Mouse (Mus musculus) lung, postnatal 36 days (tissue): Measurements from ENCODE around the gene Antxr1.

Experiments
- DNase-seq: peaks from one replicate; pipeline ENCODE4 v3.0.0; 2022; ENCODE audit warnings: mixed read lengths

Antxr1 gene

DNA sequence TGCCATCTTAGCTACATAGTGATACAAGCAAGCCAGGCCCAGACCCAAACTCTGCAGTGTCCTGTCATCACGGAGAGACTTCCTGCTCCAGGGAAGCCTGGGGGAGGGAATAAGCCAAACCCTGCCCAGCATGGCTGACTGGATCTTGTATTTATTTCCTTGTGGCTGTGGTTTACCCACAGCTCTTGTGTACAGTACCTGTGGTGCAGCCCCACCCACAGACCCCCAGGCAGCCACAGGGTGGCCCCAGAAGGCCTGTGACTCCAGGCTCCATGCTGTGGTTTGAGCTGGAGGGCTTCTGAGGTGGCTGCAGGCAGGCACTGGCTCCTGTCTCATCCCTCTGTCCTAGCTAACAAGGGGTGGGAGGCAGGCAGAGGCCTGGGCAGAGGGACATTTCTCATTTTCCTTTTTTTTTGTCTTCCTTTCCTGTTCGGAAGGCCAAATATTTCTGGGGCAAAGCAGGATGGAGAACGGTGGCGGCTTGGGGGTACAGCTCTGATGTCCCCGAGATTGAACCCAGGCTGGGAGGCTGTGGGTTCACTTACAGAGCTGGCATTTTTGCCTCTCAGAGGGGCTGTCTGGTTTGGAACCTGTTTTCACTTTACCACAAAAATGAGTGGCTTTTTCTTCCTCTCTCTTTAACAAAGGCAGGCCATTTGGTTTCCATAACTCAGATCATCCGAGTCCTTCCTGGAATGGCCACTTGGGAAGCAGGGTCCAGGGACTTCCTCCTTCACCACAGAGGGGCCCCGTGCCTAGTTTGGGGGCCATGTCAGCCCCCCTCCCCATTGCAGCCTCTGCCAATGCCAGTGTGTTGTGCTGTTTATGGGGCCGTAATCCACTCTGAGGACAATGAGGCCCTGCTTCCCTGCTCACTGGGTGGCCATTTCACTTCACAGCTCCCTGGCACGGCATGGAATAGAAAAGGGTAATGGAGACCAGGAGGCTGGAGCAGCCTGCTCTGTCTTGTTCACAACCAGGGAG is 91.2 kb downstream of the Antxr1 start:
- no peak for DNase-seq

DNA sequence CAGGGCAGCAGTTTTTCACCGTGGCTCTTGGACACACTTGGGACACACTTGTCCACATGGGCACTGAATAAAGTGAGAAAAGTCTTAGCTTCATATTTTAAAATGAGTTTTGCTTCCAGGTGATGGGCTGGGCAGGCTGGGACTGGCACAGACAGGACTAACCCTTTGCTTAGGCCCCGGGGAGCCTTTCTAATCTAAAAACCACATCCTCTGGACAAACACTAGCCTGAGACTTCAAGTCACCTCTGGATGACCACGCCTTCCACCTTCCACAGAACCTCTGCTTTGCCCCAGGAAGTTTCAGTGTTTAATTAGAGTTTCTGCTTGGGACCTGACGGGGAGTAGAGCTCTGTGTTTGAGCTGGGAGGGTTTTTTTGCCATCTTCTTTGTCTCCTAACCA is 98.4 kb downstream of the Antxr1 start:
- no peak for DNase-seq

DNA sequence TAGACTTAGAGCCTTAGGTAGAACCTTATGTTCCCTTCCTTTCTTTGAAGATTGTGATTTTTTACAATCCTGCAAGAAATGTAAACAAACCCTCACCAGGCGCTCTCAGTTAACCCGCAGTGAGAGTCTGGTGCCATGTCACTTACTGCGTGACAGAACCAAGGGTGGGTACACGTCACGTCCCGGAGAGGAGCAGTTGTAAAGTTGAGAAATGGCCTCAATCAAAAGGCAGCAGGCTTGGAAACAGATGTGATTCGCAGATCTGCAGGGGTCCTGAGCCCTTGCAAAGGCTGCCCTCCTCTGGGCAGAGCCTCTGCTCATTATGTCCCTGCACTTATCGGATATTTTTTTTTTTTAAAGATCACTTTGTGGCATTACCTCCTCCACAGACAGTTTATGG is 99.6 kb downstream of the Antxr1 start:
- DNase-seq: peak; percentile 14

DNA sequence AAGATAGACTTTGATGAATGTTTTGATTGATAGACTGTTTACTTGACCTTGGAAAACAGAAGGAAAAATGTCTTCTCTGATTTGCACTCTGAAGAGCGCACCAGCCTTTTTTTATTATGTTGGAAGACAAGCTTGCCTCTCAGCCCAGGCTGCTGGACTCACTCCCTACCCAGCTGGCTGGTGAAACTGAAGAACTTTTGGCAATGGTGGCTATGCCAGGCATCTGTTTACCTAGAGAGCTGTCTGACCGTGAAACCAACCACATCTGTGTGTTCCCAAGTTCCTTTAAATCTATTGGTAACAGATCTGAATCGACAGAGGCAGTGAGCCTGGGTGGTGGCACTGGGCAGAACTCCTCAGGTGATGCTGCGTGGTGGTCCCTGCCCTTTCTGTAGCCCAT is 102.5 kb downstream of the Antxr1 start:
- no peak for DNase-seq

DNA sequence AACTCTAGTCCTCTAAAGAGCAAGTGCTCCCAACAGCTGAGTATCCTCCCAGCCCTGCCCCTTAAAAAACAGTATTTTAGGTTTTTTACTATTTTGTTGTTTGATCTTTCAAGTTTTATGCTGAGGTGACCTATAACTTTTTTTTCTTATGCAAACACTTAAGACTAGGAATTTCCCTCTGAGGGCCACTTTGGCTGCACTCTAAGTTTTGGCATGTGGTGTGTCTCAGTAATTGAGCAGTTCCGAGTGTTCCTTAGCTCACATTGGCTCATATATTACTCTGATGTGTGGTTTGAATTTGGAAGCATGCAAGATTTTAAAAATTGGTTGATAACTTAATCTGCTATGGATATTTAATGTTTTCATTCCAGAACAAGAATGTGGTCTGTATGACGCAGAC is 105.6 kb downstream of the Antxr1 start:
- DNase-seq: peak; percentile 71

DNA sequence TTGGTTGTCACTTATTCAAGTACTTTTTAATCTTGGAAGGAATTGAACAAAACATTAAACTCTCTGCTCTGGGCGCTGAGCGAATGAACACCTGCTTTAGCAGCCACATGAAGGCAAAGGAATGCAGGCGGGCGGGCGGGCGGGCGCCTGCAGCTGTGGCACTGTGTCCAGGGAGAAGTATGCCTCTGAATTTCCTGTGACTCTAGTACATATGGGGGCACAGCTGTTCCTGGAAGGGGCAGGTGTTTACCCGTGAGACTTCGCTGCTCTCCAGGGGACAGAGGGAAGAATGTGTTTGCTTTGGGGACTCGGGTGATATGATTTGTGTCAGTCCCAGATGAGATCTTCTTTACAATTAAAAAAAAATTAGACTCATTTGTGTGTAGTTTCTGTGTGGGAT is 107.7 kb downstream of the Antxr1 start:
- no peak for DNase-seq

DNA sequence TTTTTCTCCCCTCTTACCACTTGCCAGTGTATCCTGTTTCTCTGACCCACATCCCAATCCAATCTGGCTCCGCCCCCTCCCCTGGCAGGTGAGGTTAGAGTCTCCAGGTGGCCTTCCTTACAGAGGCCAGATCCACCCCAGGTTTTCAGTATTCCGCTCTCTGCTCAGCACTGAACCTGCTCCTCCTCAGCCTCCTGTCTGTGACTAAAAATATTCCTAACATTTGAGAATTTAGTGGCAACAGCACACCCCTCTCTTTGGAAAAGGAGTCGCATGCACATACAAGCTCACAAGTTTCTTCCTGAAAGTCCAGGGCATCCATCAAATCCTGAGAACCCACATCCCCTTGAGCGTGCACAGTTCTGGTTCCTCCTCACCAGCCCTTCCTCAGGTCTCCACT is 109.3 kb downstream of the Antxr1 start:
- no peak for DNase-seq

DNA sequence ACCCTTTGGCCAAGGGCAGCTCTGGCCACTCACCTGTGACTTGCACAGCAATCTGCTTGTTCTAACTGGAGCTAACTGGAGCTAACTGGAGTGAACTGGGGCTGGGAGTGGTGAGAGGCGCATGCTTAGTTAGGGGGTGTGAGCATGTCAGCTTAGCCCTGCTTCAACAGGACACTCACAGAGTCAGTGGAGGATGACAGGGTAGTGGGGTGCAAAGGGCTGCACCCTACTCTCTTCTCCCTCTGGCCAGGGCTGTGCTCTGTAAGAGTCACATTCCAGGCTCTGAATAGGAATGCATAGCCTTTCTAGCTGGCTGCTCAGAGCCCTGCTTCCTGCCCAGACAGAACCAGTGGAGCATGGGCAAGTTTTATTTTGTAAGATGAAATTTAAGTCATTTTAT is 110.3 kb downstream of the Antxr1 start:
- no peak for DNase-seq

DNA sequence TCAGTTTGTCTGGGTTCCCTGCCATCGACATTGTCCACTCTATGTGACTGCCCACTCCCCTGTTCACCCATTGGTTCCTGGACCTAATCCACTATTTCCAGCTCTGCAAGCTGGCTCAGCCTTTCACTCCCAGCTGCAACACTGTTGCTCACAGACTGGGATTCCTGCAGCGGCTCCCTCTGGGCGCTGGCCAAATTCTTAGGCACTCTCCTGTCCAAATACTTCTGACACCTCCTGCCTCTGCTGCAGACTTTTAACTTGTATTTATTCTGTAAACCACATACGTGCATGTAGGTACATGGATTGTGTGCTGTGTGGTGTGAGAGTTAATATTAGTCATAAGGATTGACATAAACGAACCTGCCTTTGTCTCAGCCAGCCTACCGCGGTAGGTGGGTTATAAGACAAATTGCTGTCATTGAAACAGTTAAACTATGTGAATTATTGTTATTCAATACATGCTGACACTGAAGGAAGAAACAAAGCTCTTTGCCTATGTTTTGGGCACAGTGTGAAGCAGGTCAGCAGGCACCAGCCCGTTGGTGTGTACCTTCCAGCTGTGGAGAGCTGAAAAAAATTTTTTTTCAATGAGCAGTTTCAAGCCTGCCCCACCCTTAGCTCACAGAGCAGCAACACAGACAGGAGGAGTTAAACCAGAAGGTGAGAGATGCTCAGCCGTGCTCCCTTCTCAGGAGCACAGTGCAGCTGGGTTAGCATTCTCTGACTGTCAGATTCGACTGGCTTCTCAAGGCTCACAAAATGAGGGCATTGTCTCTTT is 112.6 kb downstream of the Antxr1 start:
- peak; percentile 52 for DNase-seq

DNA sequence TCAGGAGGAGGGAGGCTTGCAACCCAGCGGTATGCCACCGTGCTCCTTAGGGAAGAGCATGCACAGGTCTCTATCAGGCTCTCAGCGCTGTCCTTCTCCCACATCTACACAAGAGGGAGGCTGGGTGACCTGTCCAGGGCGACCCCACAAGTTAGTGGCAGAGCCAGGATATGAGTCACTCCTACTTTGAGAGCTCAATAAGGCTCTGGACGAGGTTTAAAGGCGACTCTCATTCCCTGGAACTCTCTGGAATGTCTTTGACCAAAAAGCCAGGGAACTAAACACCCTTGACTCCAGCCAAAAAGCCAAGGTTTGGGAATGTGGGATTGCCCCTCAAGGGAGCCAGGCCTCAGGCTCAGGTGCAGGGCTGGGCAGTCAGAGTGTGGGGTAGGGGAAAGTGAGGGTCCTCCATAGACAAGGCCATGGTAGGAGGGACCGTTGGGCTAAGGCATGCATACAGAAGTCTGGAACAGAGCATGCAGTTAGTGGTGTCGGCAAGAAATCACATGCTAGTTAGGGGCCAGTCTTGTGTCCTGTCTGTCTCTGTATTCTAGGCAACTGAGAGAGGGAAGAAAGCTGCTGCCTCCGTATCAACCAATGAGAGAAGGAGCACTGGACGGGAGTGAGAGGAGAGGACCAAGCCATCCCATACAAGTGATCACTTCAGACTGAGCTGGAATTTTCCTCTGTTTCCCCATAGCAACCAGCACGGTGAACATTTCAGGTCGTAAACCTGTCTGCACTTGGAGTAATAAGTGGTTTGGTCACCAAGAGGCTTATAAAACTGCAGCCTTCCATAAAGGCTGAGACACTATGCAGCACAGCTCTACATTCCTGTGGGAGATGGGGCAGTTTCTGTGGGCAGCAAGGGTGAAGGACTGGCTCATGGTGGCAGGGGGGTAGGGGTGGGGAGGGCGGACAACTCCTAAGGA is 116.3 kb downstream of the Antxr1 start:
- DNase-seq: peak; percentile 25

DNA sequence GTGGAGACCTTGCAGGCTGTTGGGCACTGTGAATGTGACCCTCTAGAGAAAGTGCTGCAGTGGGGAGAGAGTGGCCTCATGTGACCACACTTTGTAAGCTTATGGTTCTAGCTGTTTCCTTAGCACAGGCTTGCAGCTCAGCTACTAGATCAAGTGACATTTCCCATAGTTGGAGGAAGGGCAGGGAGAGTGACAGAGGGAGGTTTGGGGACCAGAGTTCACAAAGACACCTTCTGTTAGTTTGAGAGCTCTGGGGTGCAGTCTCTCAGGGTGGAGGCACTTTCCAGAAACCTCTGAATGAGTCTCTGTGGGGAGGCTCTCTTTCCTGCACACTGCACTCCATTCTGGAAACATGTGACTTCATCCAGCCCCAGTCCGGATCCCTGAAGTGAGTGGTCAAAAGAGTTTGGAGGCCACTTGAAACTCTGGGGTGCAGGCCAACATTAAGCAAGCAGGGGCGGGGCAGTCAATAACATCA is 119.5 kb downstream of the Antxr1 start:
- DNase-seq: peak; percentile 82

DNA sequence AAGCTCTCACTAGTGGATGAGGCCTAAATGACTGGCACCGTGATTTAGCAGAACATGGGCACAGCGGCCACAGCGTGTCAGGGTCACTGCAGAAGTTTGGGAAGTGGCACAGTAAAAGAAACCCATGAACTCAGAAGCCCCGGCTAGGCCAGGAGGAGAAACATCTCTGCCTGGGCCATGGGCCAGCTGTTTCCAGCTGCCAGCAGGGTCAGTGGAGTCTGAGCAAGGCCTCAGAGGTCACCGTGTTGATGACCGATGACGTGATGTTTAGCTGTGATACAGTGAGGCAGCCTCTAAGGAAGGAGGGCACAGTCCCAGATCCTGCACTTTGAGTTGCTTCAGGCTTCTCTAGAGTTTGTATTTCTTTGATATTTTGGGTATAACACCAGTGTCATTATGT is 122.4 kb downstream of the Antxr1 start:
- peak; percentile 49 for DNase-seq

DNA sequence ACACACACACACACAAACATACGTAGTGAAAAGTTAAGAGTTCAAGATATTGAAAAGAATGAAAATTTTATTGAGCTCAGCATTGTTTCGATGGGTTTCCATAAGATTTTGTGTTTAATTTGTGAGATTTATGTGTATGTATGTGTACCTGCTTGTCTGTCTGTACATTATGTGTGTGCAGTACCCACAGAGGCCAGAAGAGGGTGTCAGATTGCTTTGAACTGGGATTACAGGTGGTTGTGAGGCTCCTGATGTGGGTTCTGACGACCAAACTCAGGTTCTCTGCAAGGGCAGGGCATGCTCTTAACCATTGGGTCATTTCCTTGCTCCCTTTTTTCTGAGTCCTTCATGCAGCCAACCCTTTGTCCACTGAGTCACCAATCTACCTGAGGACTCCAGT is 124.1 kb downstream of the Antxr1 start:
- no peak for DNase-seq

DNA sequence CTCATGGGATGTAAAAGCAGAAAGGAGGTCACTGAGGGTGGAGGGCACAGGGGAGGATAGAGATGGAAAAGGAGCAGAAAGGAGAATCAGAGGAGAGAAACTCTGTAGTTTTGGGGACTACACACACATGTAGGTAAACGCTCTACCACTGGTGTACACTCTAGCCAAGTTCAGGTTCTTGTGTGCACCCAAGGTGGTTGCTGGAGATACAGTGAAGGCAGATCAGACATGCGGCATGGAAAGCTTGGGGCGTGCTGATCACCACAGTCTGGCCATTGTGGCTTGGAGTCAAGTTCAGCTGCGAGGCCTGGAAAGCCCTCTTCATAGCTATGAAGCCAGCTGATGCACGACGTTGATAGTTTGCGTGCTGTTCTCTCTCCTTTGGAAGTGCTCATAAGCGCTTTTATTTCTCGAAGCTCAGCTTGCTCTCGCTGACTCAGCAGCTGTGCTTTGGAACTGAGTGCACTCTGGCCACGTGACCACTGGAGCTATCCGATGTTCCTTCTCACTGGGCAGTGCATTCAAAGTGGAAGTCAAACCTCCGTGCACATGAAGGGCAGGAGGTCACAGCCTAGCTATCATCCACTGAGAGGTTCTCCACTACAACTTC is 128.1 kb downstream of the Antxr1 start:
- DNase-seq: peak; percentile 84

DNA sequence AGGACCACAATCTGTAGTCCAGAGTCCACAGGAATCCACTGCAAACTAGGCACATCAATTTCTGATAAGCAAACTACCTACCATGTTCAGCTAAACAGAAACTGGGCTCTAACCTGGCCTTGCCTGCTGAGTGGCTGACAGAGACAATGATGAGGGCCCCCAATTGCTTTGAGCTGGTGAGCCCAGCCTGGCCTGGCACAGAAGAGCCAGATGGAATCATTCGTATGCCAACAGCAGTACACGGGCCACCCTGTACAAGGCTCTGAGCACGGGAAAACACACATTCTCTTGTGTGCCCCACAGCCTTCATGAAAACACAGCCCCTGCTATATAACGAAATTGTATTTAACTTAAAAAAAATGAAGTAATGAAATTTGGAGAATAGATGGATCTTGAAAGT is 128.8 kb downstream of the Antxr1 start:
- no peak for DNase-seq

DNA sequence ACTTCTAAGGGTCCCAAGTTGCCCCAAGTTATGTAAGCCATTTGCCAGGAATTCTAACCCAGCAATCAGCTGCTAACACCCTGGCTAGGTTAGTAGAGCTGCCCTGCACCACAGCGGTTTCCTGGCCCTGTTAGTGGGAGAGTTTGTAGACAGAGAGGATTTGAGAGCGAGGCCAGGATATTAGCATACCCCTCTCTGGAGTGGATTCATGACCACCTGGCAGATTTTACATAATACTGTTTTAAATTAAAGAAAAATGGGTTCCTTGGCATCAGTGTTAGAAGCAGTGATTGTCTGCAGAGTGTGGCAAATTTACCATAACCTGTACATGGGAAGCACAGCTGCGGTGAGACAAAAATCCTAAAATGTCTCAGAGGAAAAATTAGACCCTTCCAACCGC is 132.2 kb downstream of the Antxr1 start:
- no peak for DNase-seq

DNA sequence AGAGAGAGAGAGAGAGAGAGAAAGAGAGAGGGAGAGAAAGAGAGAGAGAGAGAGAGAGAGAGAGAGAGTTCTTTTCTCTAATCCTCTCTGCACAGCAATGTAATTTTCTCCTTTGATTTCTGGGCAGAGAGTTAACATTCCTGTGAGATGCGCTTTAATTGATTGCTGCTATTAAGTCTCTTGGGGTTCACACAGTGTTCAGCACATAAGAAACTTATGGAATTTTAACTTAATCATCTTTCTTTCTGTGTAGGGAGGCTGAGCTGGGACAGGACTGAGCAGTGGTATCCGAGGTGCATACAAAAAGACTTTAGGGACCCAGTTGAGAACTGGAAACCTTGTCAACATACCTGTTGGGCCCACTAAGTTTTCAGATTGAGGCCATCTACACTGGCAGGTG is 132.6 kb downstream of the Antxr1 start:
- DNase-seq: no peak

DNA sequence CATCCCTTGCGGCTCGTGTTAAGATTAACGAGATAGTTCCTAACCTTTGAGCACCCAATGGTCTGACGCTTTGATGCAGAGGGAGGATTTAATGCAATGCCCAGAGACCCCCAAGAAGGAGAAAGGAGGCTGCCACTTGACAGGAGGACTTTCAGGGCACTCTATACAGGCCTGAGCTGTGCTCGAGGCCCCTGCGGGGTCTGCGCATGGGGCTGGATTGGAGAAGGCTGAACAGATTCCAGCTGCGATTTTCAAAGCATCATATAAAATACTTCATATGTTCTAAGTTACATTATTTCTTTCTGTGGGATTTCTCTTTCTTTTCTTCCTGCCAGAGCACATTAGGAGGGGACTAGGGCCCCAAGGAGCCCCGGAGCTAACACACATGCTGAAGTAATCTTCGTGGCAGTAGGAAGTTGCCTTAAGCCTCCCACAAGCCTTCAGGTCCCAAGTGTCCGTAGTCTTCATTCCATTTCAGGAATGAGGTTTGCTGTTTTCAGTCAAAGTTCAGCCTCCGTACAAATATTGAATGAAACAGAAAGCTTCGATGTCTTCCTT is 133.5 kb downstream of the Antxr1 start:
- no peak for DNase-seq

DNA sequence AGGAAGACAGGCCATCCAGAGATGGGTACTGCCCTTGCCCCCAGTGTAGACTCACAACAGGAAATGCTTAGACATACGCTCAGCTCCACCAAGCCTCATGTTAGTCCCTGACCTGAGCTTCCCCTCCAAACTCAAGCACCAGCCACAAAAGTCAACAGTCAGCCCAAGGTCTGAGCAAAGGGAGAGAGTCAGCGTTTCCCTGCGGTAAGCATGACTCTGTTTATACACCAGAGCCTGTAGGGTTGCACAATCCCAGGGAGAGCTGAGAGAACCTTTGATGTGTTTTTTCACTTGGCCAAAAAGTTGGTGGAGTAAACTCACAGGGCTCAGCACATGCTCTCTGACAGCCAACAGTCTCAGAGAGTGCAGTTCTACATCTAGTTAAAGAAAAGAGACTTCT is 145.9 kb downstream of the Antxr1 start:
- peak; percentile 87 for DNase-seq

DNA sequence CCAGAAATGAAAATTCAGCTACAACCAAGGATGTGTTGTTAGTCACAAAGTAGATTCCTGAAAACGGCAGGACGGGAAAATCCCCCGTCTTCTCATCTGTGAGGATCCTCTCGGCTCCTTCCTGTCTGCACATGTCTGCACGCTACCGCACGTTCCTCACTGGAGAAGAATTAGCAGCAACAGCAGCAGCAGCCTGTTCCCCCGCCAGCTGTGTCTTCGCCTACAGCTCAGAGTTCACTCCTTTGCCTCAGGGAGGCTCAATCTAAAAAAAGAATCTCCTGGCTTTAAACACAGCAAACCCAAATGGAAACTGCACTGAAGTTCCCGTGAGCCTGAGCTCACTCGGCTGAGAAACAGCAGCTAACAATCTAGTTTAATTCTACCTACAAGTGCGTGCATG is 148.6 kb downstream of the Antxr1 start:
- peak; percentile 59 for DNase-seq

DNA sequence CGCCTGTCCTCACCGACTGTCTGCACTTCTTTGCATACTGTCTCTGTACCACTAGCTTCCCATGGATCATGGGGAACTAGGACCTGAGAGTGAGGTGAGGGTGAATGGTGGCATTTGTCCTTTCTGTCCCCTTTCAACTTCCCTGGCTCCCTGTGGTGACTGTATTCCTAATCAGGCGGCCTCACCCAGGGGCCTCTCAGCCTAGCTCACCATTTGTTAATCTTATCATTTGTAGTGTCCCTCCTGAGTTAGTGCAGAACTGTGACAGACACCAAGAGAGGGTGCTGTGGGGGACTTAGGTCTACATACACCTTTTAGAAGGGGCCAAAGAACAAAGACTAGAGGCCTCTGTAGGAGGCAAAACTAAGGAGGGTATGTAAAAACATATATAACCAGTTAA is 151.2 kb downstream of the Antxr1 start:
- DNase-seq: no peak

DNA sequence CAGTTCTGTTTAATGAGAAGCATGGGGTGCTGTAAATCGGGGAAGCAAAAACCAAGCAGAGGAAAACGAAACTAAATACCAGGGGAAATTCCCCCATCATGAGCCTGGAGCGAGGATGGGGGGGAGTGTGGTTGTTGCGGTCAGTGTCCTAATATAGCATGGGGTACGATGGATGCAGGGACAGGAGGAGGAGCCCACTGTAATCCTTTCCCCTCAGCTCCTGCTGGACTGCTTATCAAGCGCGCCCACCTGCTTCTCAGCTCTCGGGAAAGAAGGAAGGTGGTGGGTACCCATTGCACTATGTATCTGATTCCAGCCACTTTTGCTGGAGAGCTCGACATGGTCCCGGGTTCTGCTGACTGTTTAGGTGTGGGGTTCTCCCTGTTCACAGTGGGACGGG is 151.6 kb downstream of the Antxr1 start:
- no peak for DNase-seq
